Mouse (Mus musculus): ENCODE results near the gene Gpr88.
"Not testable (repeated sequence)": the region's sequence is repeated elsewhere in the genome, so short reads cannot be mapped to it uniquely, and the experiment has no call there.

The Gpr88 gene

DNA sequence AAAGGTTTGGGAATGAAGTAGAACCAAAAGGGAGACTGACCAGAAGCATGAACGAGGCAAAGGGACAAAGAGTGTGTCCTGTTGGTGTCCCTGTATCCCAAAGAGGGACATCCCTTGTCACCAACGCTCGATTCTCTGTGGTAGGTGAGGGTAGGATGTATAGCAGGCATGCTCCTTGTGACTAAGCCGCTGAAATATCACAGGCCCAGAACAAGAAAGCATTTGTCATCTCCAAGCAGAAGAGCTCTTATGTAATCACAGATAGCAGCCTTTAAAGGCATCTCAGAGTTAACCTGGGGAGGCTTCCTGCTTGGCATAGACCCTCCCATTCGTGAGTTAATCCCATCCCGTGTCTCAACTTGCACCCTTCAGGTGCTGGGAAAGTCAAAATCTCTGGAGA lies 8.8 kb downstream of the Gpr88 start:
- in situ Hi-C loops (cut with MboI, MseI), result no loop called here

DNA sequence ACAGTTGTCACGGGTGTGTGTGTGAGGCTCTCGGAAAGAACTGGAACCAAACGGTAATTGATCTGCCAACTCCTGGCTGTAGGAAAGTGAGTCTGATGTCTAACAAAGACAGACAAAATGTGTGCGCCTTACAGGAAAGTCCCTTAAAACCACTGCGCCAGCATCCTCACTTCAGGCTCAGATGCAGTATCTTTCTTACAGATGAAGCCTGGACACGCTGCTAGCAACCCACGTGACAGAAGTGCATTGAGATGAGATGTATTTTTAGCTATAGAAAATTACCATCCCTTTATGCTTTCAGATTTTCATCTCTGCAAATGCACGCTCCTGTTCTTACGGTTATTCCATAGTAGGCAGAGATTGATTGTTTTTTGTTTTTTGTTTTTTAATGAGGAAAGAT lies 10.6 kb downstream of the Gpr88 start:
- in situ Hi-C loops (cut with MboI, MseI), result no loop called here

GRCm38 (mm10) chr3:116237527-116237926 lies 15.8 kb downstream of the Gpr88 start:
- in situ Hi-C loops (cut with MboI, MseI), result no loop called here

DNA sequence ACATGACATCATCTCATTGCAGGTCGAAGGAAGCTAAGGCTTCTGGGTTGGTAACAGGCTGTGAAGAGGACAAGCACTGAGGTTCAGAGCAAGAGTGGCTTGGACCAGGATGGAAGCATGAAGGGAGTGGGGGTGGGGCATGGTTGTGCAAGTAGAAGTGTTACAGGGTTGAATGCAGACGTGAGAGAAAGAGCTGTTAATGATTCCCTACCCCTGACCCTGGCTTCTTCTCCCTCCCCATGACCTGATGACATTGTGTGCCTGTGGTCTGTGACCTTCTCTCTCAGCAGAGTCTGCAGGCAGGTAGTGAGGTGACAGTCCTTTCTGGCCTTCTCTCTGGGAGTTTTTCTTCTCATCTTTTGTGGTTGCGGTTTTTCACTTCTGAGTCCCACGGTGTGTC lies 16.4 kb downstream of the Gpr88 start:
- in situ Hi-C loops (cut with MboI, MseI), result no loop called here

- in situ Hi-C loops (cut with MboI, MseI), result no loop called here
Observed at GRCm38 (mm10) chr3:116233515-116233914, 19.8 kb downstream of the Gpr88 start.

- in situ Hi-C loops (cut with MboI, MseI), result no loop called here
Observed at GRCm38 (mm10) chr3:116232763-116233162, 20.5 kb downstream of the Gpr88 start.

DNA sequence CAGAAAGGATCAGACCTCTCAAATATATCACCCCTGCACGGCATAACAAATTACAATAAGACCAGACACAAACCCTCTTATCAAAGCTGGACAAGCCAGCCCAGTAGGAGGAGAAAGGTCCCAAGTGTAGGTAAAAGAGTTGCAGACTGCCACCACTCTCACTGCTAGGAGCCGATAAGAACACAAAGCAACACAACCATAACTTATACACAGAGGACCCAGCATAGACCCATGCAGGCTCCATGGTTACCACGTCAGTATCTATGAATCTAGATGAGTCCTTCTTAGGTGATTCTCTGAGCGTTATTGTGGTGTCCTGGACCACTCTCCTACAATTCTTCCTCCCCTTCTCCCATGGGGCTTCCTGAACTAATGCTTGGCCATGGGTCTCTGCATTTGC lies 24.0 kb downstream of the Gpr88 start:
- in situ Hi-C loops (cut with MboI, MseI), result no loop called here

DNA sequence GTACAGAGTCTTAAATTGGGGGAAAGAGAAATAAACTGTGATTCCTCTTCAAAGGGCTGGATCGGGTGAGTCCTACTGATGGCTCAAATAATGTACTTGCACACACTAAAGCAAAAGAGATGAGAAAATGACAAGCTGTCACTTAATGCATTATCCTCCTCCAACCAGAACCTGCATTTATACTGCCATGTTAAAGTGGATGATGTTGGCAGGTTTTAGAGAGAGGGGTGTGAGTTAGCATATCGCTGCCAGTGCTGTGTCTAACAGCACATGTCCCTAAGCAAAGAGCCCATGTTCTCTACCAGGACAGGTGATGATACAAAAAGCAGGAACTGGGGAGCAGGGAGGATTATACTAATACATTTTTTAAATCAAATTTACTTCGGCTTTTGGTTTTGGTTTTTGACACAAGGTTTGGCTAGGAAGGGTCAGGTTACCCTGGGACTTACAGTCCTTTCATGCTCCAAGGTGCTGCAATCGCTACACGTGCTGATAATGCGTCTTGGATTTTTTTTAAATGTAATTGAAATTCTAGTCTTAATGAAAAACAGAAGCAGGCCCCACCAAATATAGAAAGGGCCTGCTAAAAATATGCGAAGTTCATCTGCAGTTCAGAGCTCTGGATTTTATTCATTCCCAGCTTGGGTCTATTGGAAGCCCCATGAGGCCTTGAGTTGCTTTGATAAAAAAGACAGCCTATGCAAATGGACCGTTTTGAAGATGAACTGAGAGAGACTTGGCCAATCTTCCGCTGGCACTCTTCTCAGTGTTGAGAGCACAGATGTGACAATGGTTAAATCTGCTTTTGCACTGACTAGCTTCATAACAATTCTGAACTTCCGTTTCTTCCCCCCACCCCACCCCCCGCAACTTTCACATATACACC lies 24.7 kb downstream of the Gpr88 start:
- in situ Hi-C loops (cut with MboI, MseI), result no loop called here

- in situ Hi-C loops (cut with MboI, MseI), result no loop called here
Observed at GRCm38 (mm10) chr3:116227383-116227782, 25.9 kb downstream of the Gpr88 start.

DNA sequence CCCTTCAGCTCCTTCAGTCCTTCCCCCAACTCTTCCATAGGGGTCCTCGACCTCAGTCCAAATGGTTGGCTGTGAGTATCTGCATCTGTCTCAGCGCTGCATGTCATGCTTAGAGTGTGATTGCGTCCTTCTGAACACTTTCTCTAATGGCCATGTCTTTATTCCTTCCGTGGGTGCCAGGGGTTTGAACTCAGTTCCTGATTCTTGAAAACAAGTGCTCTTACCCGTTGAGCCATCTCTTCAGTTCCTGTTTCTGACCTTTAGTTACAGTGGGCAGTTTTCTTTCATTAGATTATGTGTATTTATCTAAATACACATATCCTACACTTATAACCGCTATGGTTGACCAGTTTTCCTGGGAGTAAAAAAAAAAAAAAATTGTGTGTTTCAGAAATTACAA lies 26.4 kb downstream of the Gpr88 start:
- in situ Hi-C loops (cut with MboI, MseI), result no loop called here

- in situ Hi-C loops (cut with MboI, MseI), result no loop called here
Observed at GRCm38 (mm10) chr3:116222511-116223243, 30.6 kb downstream of the Gpr88 start.

- in situ Hi-C loops (cut with MboI, MseI), result no loop called here
Observed at GRCm38 (mm10) chr3:116221686-116222010, 31.7 kb downstream of the Gpr88 start.

- in situ Hi-C loops (cut with MboI, MseI), result no loop called here
Observed at GRCm38 (mm10) chr3:116220980-116221685, 32.2 kb downstream of the Gpr88 start.

DNA sequence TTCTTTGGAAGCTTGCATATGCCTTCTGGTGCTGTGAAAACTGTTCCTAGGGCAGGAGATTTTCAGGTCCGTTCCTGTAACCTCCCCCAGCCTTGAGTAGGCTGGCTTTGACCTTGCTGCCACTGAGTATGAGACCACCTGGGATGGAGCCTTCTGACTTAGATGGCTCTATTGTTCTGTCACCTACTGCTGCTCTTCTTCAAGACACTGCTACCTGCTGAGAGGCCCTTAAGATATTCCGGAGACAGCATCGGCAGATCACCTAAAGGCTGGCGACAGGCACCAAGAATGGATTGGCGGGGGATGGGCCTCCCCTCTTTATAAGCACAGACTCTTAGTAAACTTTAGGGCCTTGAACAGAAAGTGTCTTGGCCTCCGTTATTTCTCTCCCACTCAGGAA lies 35.9 kb downstream of the Gpr88 start:
- in situ Hi-C loops (cut with MboI, MseI), result not testable (repeated sequence)

DNA sequence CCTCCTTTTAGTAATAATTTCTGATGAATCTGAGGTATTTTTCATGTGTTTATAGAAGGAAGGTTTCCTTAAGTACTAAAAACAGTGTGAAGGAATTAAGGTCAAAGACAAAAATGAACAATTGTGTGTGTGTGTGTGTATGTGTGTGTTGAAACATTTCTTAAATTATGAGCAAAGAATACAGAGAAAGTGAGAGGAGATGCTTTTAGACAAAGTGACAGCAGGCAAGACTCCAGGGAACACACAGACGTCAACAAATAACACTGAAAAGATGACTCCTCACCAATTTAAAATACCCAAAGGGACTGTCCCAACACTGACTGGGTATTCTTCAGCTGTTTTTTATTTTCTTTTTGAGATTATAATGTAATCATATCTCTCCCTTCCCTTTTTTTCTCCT lies 37.0 kb downstream of the Gpr88 start:
- in situ Hi-C loops (cut with MboI, MseI), result no loop called here

DNA sequence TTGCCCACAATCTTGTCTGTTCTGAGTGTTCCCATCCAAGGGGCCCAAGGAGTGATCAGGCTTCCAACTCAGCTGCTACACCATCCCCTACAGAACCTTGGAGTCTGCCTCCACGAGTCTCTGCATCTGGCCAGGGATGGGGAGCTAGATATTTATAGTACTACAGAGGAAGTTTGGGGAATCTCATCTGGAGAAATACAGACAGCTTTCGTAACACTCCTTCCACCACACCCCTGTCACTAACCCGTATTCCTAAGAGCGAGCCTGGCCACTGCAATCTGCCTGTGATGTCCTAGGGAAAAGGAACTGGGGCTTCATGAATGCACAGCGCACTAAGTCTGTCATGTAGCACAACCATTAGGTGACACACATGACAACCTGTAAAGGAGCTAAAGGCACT lies 41.7 kb downstream of the Gpr88 start:
- in situ Hi-C loops (cut with MboI, MseI), result no loop called here

DNA sequence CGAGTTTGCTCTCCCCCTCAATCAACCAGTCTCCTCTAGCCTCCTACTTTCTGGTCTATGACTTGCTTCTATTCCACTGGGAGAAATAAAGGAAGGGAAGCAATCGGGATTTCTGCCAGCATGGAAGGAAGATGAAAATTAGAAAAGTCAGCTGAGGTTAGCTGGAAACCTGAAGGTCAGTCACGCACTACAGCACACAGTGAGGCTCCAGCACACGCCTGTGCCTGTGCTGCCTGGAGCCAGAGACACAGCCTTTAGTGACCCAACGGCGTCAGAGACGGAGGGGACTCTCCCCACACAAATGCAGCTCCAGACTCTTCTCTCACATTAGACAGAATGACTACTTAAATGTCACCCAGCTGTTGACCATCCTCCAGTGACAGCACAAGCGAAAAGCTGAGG lies 42.6 kb downstream of the Gpr88 start:
- in situ Hi-C loops (cut with MboI, MseI), result no loop called here

DNA sequence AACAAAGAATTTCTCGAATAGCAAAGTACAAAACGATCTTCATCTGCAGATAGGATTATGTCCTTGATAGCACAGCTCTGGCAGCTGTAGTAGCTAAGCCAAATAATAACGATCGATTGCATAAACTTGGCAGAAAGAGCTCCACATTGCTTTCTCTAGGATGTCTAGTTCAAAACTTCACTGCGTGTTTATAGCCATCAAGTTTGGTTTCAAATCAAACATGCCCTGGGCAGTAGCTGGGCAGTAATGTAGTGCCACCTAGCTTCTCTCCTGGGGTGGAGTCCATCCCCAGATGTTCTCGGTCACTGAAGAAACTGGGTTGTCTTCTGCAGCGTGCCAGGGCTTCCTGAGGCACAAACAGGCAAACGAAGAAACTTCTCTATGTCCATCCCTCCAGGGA lies 44.1 kb downstream of the Gpr88 start:
- in situ Hi-C loops (cut with MboI, MseI), result no loop called here

DNA sequence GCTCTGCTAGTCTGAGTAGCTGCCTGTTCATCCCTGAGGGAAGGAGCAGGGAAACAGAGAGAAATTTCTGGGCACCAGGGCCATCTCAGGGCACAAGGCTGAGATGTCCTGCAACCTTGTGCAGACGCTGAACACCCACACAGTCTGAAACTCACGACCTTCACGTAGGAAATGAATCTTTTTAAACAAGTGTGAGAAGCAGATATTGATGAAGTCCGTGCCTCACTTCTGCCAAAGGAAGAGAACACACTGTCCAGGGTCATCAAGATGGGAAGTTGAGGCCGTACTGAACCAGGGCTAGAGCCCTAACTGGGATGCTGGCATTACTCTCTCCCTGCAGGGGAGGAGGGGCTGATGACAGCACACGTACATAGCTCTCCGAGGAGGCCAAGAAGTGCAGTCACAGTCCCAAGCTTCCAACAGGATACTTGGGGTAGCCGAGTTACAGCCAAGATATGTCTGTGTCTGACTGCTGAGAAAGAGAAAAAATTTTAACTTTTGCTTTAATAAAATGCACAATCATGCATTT lies 46.9 kb downstream of the Gpr88 start:
- in situ Hi-C loops (cut with MboI, MseI), result no loop called here

DNA sequence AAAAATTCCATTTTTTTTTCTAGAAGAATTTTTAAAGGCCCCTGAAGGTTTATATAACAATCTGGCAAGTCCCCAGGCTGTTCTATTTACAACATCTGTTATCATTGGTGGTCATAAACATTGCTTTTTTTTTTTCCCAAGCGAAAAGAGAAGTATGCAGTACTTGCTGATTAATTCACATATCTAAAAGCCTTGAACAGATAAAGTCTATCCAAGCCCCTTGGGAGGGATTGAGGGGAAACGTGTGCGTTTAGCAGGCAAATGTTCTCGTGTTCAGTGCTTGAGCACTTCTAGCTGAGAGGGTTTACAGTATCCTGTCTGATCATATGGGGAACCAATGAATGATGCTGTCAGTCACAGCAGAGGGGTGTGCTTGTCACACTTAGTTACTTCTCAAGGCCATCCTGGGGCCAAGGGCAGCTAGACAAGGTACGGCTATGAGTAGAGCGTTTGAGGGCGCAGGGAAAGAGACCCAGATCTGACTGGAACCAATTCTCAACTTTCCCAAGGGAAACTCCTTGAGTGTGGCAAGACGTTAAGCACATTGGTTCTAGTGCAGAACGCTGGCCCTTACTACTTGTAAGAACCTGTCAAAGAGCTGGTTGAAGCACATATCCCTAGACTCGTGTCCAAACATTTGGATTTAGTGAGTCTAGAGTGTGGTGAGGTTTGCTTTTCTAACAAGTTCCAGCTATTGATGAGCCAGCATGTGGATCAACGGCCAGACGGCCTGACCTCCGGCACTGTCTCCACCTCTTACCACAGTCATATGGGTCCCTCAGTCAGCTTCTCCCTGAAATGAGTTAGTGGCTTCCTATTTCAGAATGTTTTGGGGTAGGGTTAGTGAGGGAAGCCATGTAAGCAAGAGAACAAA lies 47.7 kb downstream of the Gpr88 start:
- in situ Hi-C loops (cut with MboI, MseI), result no loop called here

DNA sequence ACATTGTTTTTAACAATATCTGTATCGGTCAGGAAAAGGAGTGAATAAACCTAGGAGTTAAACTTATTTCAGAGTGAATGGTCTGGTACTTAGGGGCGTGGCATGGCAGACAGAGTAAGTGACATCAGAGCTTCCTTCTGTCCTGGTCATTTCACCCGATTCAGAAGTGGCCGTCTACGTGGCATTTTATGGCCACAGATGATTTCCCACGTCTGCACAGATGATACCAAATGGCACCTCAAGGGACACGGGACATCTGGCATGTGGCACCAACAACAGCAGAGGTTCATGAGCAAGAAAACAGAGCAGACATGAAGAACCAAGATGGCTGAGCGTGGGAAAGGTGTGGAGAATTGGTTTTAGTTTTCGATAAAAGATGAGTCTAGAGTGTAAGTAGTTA lies 48.7 kb downstream of the Gpr88 start:
- in situ Hi-C loops (cut with MboI, MseI), result no loop called here
